Mouse (Mus musculus) layer of hippocampus, adult 8-10 months (tissue): ENCODE results near the gene Pdcd1lg2. TPM values are rescaled to one million over a fixed set of nuclear protein-coding genes. Genes with fewer than 3 reads are reported as not detected.

Experiments
- DNase-seq, 2 experiments: peaks; one replicate each; pipeline ENCODE4 v3.0.0; 2022; ENCODE audit warnings: low spot score in 2 of 2
- total RNA-seq, 4 experiments: library from RNA; stranded (reverse); gene quantifications; 2 replicates each; pipeline ENCODE4 v1.2.4; 2022

Gene Pdcd1lg2
- total RNA-seq, 4 experiments from 2014 or later, result 0.27 to 0.37 TPM; not detected in 2

DNA sequence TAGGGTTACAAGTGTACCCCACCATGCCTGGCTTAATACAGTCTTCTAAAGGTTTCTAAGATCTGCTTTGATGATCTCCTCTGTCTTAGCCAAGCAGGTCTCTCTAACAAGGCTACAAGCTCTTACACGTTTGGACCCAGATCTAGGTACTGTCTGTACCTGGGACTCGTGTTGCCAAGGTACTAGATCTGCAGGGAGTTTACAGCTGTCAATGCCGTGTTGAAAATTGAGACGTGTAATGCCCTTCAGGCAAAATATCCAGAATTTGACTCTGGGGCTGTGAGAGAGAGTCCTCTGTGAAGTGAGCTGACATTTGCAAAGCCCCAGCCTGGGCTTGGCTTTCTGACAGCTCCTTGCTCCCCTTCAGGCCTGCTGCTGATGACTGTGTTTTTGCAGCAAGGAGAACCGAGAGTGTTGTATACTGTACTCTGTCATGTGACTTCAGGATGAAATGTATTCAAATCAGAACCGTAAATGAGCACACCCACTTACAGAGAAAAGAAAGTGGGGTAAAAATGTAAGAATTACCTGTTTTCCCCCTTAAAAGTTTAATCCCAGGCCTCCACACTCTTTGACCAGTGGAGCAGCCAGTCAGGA lies 85.4 kb downstream of the Pdcd1lg2 start:
- DNase-seq, result no peak

DNA sequence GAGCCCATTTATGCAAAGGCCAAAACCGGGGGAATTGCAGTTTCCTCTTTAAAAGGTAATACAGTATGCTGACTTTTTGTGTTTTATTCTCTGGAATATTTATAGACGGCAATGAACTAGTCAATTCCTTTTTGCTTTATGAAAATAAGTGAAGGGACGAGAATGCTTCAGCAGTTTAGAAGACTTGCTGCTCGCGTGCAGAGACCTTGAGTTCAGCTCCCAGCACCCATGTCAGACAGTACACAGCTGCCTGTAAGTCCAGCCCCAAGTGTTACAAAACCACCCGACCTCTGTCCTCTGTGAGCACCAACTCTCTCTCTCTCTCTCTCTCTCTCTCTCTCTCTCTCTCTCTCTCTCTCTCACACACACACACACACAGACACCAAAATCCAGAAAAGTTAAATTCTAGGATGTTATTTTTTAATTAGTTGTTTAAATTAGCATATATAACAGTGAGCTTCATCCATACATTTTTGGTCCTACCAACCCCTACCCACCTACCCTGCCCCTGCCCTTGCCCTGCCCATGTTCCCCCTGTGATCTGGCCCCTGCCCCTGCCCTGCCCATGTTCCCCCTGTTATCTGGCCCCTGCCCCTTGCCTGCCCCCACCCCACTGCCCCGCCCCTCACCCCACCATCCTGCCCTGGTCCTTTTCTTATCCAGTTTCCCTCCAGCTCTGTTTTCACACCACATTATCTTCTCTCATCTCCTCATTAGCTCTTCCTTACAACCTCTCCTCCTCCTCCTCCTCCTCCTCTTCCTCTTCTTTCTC lies 86.3 kb downstream of the Pdcd1lg2 start:
- DNase-seq, result no peak

- no peak for DNase-seq
Measured at GRCm38 (mm10) chr19:29497874-29498273, 87.2 kb downstream of the Pdcd1lg2 start.

GRCm38 (mm10) chr19:29498842-29499456 lies 88.2 kb downstream of the Pdcd1lg2 start:
- DNase-seq, result no peak

- no peak for DNase-seq
Measured at GRCm38 (mm10) chr19:29500333-29500732, 89.6 kb downstream of the Pdcd1lg2 start.

DNA sequence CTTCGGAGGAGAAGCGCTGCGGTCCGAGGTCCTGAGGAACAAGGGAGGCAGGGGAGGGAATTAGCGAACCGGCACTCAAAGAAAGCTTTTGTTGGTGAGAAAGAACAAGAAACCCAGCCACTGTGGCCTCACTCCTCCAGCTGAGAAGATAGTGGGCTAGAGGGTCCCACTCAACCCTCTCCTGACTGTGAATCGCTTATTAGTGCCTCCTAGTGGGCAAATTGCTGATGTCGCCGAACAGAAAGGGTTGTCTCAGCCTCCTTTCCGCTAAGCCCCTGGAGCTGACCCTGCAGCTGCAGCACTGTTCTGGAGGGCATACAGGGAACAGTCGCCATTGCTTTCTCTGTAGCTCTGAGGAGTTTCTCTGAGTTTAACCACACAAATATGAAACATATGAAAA lies 90.4 kb downstream of the Pdcd1lg2 start:
- no peak for DNase-seq

DNA sequence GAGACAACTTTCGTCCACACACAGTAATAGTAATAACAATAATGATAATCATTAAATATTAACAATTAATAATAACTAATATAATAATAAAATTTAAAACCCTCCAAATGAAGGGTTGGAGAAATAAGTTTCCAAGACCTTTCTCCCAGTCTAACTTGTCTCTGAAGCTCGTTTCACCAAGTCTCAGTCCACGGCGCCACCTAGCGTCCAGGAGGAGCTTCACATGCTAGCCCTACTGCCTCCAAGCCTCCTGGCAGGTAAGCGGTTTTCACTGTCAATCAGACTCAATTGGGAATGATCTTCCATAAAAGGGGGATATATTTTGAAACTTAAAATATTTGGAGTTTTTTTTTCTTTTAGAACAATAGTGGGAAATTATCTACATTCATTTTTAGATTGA lies 90.8 kb downstream of the Pdcd1lg2 start:
- DNase-seq, result peak; percentile 57 to 78

GRCm38 (mm10) chr19:29504131-29504530 lies 93.4 kb downstream of the Pdcd1lg2 start:
- no peak for DNase-seq

DNA sequence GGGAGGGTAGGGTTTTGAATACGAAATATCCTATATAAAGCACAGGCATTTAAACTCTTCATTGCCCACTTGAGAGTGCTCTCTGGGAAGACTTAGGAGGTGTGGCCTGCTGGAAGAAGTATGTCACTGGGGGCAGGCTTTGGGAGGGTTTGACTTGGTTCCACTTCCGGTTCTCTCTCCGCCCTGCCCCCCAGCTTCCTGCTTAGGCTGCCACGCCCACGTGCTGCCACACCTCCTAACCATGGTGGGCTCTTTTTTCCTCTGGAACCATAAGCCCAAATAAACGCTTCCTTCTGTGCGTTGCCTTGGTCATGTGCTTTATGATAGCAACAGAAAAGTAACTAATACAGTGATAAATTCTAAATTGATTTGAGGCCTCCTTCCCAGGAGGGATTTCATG lies 94.9 kb downstream of the Pdcd1lg2 start:
- DNase-seq, result no peak

DNA sequence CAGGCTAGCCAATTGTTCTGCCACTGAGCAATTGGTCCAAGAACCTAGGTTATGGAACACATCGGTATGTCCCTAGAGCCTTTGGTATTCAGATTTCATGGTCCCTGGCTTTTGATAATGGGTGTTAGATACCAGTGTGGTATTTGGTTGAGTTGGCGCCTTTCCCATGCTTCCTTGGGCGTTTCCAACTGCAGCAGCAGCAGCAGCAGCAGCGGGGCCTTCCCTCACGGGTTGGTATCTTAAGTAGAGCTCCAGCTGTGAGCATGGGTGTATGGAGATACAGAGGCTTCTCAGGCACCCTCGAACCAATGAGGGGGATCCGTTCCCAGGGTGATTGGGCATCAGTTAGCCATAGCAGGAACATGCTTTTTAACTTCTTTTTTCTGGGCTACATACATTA lies 97.5 kb downstream of the Pdcd1lg2 start:
- no peak for DNase-seq

DNA sequence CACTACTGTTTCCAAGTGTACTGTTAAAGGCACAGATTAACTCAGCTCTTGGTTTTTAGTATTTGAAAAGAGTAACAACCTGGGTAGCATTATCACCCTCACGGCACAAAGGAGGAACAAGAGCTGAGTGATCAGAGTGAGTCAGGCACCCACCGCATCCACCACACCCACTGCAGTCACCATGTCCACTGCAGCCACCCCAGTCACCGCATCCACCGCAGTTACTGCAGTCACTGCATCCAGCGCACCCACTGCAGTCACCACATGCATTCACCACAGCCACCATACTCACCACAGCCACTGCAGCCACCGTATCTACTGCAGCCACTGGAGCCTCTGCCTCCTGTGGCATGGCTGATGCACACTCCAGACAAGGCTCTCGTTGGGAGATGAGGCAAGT lies 99.1 kb downstream of the Pdcd1lg2 start:
- DNase-seq, result no peak

GRCm38 (mm10) chr19:29511826-29512225 lies 101.1 kb downstream of the Pdcd1lg2 start:
- DNase-seq, result no peak

DNA sequence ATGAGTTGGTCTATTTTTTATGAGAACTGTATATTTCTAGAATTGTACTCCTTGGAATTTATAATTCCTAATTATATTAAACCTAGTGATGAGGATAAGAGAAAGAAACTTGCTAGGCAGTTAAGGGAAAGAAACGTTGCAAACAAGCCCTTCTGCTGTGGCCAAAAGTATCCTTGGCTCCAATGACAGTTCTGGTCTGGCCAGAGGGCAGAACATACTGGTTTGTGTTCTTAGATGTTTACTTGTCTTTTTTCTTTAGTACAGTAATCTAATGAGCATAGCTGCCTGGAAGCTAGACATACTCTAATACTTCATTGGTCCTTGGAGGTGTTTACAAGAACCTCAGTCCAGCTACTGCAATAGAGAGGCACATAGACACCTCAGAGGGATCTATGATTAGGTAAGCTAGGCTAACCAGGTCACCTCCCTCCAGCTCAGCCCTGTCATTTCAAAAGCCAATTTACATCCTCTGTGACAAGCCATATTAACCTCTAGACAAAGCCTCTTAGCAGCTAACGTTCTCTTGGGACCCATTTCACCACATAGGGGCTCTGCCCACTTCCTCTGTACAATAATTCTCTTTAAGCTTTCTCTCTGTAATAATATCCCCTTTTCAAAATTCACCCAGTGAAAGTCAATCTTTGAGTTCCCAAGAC lies 102.5 kb downstream of the Pdcd1lg2 start:
- DNase-seq, result no peak

GRCm38 (mm10) chr19:29514130-29514529 lies 103.4 kb downstream of the Pdcd1lg2 start:
- DNase-seq, result no peak

- DNase-seq, result no peak
Measured at GRCm38 (mm10) chr19:29515386-29515785, 104.7 kb downstream of the Pdcd1lg2 start.

GRCm38 (mm10) chr19:29515991-29516390 lies 105.3 kb downstream of the Pdcd1lg2 start:
- no peak for DNase-seq

DNA sequence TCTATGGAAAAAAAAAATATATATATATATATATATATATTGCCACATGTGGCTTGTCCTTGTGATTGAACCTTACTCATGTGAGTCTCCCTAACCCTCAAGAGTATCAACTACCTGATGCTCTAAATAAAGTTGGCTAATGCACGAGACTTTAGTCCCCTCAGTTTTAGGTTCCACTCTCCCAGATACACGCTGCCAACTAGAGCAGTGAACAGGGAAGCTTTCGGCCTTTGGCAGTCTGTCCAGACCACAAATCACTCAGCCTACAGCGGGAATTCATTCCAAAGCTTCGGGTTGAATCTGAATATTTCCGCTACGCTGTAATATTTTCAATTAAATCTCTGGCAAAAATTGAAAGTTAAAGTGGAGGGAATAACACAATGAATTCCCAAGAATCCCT lies 107.7 kb downstream of the Pdcd1lg2 start:
- no peak for DNase-seq

GRCm38 (mm10) chr19:29518922-29519321 lies 108.2 kb downstream of the Pdcd1lg2 start:
- no peak for DNase-seq
